Mouse (Mus musculus): ENCODE data around the gene Vps50. TPM values are rescaled to one million over a fixed set of nuclear protein-coding genes. Genes with fewer than 3 reads are reported as not detected.
"Not testable (repeated sequence)": the region's sequence is repeated elsewhere in the genome, so short reads cannot be mapped to it uniquely, and the experiment has no call there.

Gene Vps50
- total RNA-seq, 2 experiments from 2014 or later, result 51.6 to 52.0 TPM

DNA sequence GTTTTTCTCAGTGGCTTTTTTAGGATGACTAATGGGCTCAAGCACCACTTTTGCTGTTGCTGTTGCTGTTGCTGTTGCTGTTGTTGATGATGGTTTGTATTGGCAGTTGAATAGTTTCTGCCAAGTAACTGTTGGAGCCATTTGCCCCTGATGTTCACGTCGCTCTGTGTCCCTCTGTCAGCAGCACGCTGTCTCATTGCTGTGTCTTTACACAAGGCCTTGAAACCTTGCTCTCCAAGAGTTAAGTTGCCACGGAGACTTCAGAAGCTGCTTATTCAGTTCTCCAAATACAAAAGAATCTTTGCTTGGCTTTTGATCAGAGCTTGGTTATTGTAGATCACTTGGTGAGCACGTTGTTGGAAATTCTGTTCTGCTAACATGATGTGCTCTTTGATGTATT is 33.3 kb downstream of the Vps50 start:
- DNase-seq (ENCODE audit: low spot score in 2 of 2), result no peak

GRCm38 (mm10) chr6:3536048-3536447 is 37.9 kb downstream of the Vps50 start:
- no peak for DNase-seq (ENCODE audit: low spot score in 2 of 2)

- DNase-seq (ENCODE audit: low spot score in 2 of 2), result no peak
These were observed 41.3 kb downstream of the Vps50 start for GRCm38 (mm10) chr6:3539470-3539869.

GRCm38 (mm10) chr6:3543862-3544261 is 45.7 kb downstream of the Vps50 start:
- DNase-seq (ENCODE audit: low spot score in 2 of 2), result no peak

- DNase-seq (ENCODE audit: low spot score in 2 of 2), result no peak
These were observed 46.8 kb downstream of the Vps50 start for GRCm38 (mm10) chr6:3544970-3545369.

DNA sequence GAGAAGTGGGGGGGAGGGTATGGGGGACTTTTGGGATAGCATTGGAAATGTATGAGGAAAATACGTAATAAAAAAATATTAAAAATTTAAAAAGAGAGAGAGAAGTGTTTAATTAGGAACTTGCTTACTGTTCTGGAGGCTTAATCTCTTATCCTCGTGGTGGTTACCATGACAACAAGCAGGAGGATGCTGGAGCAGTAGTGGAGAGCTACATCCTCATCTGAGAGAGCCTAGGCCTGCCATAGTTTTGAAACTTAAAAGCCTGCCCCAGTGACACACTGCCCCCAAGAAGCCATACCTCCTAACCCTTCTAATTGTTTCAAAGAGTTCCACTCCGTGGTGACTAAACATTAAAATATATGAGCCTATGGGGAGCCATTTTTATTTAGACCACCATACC is 50.8 kb downstream of the Vps50 start:
- no peak for DNase-seq (ENCODE audit: low spot score in 2 of 2)

GRCm38 (mm10) chr6:3549992-3550391 is 51.8 kb downstream of the Vps50 start:
- DNase-seq (ENCODE audit: low spot score in 2 of 2), result no peak

DNA sequence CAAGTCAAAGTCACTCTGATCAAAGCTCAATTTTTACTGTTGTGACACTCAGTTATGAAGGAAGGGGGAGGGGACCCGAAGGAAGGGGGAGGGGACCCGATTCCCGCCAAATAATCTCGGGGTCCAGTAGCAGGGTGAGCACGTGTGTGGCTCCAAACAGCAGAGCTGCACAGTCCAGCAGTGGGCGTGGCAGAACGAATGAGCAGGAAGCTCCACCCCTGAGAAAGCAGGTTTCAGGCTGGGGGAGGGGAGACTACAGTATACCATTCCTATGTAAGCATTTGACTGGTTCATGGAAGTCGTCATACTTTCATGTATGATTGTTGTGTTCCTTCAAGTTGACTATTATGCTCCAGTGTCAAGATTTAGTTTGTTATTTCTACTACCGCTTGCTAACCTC is 54.5 kb downstream of the Vps50 start:
- DNase-seq (ENCODE audit: low spot score in 2 of 2), result not testable (repeated sequence)

DNA sequence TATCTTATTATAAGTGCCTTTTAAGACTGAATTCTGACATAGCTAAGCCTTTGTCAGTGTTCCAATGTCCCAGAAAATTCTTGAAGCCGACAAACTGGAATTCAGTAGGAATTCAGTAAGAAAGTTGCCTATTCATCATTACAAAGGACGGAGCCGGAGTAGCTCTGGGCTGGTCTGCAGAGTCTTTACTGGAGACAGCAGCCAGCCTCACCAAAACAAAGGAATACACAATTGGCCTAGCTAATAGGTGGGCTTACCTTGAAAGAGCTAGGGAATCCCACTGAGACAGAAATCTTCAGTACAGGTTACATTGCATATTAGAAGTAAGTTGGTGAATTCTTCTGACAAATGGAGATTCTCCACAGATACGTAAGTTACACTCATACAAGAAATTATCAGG is 59.0 kb downstream of the Vps50 start:
- no peak for DNase-seq (ENCODE audit: low spot score in 2 of 2)

- no peak for DNase-seq (ENCODE audit: low spot score in 2 of 2)
These were observed 61.8 kb downstream of the Vps50 start for GRCm38 (mm10) chr6:3560009-3560408.

DNA sequence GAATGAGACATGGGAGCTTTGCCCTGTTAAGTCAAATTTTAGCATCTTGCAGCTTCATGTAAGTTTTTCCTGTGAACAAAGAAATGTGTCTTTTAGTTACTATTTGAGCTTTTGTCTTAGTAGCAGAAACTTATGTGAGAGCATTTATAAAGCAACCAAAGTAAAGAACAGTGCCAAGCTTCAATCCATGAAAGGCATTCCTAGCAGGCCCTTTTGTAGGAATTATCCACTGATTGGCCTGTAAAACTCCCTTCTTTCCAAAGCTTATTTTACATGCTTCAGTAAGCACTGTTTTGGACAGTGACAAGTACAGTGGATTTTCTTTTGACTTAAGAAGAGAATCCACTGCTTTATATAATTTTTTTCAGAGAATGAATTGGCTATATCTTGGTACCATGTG is 64.1 kb downstream of the Vps50 start:
- no peak for DNase-seq (ENCODE audit: low spot score in 2 of 2)

GRCm38 (mm10) chr6:3564118-3564517 is 65.9 kb downstream of the Vps50 start:
- DNase-seq (ENCODE audit: low spot score in 2 of 2), result not testable (repeated sequence)

DNA sequence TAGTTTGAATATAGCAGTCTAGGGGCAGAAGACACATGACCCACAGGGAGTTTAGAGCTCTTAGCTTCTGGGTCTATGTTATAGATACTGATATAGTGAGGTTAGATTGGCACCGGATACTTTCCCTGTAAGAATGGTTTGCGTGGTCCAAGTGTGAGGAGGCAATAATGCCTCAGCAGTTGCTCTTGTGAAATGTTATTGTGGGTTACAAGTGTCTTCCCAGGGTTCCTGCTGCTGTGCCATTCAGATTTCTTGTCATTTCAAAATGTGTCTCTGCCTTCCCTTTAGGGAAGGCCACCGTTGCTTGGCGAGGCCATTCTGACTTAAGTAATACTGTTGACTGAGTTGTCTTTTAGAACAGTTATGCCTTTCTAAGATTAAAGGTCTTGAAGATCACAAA is 66.8 kb downstream of the Vps50 start:
- DNase-seq (ENCODE audit: low spot score in 2 of 2), result no peak

GRCm38 (mm10) chr6:3565667-3566066 is 67.5 kb downstream of the Vps50 start:
- no peak for DNase-seq (ENCODE audit: low spot score in 2 of 2)

GRCm38 (mm10) chr6:3567071-3567610 is 69.0 kb downstream of the Vps50 start:
- no peak for DNase-seq (ENCODE audit: low spot score in 2 of 2)

GRCm38 (mm10) chr6:3572221-3572815 is 74.1 kb downstream of the Vps50 start:
- no peak for DNase-seq (ENCODE audit: low spot score in 2 of 2)

DNA sequence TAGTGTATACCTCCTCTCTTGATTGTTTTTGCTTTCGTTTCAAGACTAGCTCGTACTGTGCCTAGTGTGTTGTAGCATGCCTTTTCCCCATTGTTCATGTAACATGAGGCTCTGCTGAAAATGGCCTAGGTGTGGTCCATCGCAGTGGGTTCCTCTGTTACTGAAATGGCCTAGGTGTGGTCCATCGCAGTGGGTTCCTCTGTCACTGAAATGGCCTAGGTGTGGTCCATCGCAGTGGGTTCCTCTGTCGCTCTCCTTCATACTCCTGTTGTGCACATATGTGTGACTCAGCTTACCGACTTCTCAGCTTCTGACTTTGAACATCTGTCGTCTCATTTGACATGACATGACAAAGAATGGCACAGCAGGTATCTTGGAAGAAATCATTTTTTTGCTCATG is 75.6 kb downstream of the Vps50 start:
- no peak for DNase-seq (ENCODE audit: low spot score in 2 of 2)

DNA sequence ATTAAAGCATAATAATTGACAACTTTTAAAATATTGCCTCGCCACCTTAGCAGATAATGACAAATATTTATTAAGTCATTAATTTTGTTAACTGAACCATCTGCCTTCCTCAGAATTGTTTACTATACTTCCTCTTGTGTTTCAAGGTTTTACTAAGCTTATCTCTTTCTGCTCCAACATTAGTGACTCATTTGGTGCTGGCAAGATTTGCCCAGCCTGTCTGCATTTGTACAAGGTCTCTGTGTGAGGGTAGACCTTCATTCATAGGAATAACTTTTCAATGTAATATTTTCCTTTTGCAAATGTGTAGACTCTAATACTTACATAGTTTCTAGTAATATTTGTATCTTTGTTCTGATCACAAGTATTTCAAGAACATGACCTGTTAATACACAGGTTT is 87.2 kb downstream of the Vps50 start:
- DNase-seq (ENCODE audit: low spot score in 2 of 2), result no peak

DNA sequence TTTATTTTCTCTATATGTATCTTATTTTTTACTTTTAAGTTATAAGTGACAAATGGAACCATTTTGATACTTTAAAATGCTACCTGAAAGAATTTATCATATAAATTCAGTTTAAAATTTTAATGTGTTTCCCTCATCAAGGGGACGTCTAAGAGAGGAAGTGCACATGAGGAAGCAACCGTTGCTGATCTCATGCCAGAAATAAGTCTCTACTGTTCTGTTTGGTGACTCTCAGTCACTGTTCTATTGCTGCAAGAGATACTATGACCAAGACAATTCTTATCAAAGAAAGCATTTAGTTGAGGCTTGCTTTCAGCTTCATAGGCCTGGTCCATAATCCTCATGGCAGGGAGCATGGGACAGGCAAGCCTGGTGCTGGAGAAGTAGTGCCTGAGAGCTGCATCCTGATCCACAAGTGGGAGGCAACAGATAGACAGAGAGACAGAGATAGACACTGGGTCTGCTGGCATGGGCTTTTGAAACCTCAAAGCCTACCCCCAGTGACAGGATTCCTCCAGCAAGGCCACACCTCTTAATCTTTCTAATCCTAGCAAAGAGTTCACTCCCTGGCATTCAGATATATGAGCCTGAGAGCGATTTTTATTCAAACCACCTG is 92.2 kb downstream of the Vps50 start:
- no peak for DNase-seq (ENCODE audit: low spot score in 2 of 2)

DNA sequence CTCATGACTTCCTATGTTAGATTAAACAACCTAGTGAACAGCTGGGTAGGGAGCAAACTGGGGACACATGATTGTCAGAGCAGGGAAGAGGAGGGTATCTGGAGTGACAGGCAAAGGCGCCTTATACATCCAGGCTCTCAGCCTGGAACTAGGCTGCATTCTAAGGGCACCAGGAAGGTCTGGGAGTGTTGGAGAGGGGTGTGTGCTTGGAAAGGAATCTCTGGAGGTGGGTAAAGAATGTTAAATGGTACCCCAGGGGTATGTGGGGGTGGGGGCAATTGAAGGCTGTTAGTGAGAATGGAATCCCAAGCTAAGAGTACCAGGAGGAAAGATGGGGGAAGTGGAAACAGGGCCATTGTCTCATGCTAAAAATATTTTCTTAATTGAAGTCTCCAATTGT is 96.1 kb downstream of the Vps50 start:
- DNase-seq (ENCODE audit: low spot score in 2 of 2), result no peak

DNA sequence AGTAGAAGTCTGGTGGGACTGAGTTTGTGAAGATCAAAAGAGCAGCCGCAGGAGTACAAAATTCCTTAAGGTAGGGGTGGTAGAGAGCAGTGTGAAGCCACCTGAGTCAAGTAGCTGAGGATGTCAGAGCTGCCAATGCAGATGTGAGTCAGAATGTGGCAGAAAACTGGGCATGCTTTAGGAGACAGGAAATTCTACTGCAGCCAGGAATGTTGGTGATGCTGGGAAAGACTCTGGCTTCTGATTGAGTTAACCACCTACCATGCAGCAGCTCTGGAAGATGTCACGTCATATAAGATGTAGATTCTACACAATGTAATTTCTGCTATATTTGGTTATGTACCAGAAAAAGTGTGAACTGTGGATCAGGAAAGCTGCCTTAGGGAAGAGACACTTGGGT is 114.6 kb downstream of the Vps50 start:
- no peak for DNase-seq (ENCODE audit: low spot score in 2 of 2)

GRCm38 (mm10) chr6:3620428-3621387 is 122.5 kb downstream of the Vps50 start:
- DNase-seq (ENCODE audit: low spot score in 2 of 2), result peak; percentile 31 to 49

Data from layer of hippocampus, postnatal 10 days (tissue).